Mouse (Mus musculus) embryonic fibroblast, embryonic 13.5 days (primary cell): Measurements from ENCODE around the gene Rgl1. TPM values are rescaled to one million over a fixed set of nuclear protein-coding genes. Genes with fewer than 3 reads are reported as not detected.

ENCODE experiments used
- H3K27ac ChIP-seq: 2 replicates; pipeline ENCODE4 v1.5.1; 2012; ENCODE audit warnings: low read length, control low read depth, inconsistent platforms; ENCODE audit not compliant: insufficient read depth
- H3K4me1 ChIP-seq: 2 replicates; pipeline ENCODE4 v1.6.1; 2011; ENCODE audit warnings: low read length; ENCODE audit not compliant: control insufficient read depth, insufficient read depth
- H3K4me3 ChIP-seq: 2 replicates; pipeline ENCODE4 v1.5.1; 2011; ENCODE audit warnings: mild to moderate bottlenecking, control low read depth, low read length; ENCODE audit not compliant: insufficient read depth
- CTCF ChIP-seq: IDR thresholded peaks from 2 replicates; pipeline ENCODE4 v1.5.1; 2011; ENCODE audit warnings: mild to moderate bottlenecking, control low read depth, low read length, moderate library complexity, borderline replicate concordance; ENCODE audit not compliant: insufficient read depth
- POLR2A ChIP-seq: IDR thresholded peaks from 2 replicates; pipeline ENCODE4 v1.6.1; 2011; ENCODE audit warnings: low read depth, mild to moderate bottlenecking, control low read depth, low read length, moderate library complexity
- polyA plus RNA-seq: library from polyadenylated mRNA; stranded (reverse); fragments of >200 nt; gene quantifications from 2 replicates; pipeline ENCODE4 v1.2.4, GENCODE M21; 2011; ENCODE audit warnings: low read depth; ENCODE audit not compliant: missing spikeins, insufficient read length

Gene Rgl1
- polyA plus RNA-seq, 1 experiment: 53.6 TPM

DNA sequence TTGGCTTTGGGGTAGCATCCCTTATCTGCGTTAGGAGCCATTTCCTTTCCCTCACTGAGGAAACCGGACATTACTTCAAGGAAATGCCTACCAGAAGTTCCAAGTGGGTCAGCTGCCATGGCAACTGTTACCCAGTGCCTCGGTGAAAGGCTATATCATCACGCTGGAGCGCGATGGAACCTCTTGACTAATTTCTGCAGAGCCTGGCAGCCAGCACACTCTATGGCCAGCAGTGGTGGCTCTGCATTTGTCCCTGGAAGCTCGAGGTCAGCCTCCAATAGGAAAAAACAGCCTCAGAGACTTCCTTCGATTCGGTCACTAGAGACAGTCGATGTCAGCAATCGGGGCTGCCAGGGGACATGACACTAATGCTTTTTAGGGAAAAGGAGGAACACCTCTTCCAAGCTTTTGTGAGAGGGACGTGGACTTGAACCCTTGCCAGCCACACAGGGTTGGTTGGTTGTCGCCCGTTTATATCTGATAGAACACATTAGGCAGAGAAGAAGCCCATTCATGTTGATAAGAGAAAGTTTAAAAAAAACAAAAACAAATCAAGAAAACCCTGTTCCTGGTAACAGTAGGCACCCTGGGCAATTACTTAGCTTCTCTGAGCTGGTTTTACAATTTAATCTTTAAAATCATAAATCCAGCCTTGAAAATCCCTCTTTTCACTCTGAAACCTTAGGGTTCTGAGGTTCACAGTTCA is 209.4 kb downstream of the Rgl1 start:
- Histone ChIP-seq H3K27ac (peak overlapping the region; percentile 86), H3K4me1 (peaks cover 34% of the 10 kb centered on the region), H3K4me3 (no peak overlapping the region)
- no peak for TF ChIP-seq POLR2A
- no peak for TF ChIP-seq CTCF

GRCm38 (mm10) chr1:152555944-152556573 is 210.1 kb downstream of the Rgl1 start:
- Histone ChIP-seq H3K4me3 (no peak overlapping the region), H3K27ac (peak overlapping the region; percentile 86), H3K4me1 (peaks cover 34% of the 10 kb centered on the region)
- TF ChIP-seq POLR2A: no peak
- no peak for TF ChIP-seq CTCF

DNA sequence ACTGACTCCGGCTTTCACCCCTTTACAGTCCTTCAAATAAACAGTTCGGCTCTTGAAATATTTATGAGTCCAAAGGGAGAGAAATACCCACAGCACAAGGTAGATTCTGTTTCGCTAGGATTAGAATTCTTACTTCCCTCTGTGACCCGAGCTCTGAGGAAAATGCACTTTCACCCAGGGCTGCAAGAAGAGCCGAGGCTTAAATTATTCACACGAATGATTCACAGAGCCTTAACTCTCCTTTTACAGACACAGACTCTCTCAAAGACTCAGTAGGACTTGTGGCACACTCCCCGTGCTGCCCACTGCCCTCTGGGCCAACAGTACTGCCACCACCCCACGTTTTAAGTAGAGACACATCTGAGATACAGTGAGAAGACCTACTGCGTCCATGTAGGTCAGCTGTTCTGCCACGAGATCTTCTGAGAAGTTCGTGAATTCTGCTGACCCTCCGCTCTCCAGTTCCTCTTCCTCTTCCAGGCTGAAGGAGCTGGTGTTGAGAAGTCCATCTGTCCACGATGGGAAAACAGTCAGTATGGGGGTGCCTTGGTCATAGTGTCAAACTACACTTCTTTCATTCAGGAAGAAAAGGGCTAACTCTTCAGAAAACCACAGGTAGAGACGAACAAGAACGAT is 212.1 kb downstream of the Rgl1 start:
- Histone ChIP-seq H3K4me1 (peaks cover 41% of the 10 kb centered on the region), H3K4me3 (no peak overlapping the region), H3K27ac (peak overlapping the region; percentile 43)
- no peak for TF ChIP-seq CTCF

GRCm38 (mm10) chr1:152550973-152551372 is 215.2 kb downstream of the Rgl1 start:
- Histone ChIP-seq H3K4me1 (peaks cover 36% of the 10 kb centered on the region), H3K27ac (peak overlapping the region; percentile 100), H3K4me3 (no peak overlapping the region)
- no peak for TF ChIP-seq POLR2A
- no peak for TF ChIP-seq CTCF

DNA sequence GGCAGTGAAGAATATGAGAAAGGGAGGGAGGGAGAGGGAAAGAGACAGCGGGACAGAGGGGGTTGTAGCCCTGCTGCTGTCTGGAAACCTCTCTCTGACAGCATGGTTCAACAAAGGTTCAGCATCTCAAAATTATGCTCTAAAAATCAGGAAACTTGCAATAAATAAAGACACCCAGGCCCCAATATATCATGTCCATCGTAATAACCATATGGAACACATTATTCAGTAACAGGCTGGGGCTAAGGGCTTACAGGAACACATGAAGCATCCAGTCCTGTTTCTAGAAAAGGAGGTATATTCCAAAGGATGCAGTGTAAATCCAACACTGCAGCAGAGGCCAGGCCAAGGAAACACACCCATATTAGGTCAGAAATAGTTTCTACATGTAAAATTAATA is 215.6 kb downstream of the Rgl1 start:
- Histone ChIP-seq H3K4me1 (peaks cover 33% of the 10 kb centered on the region), H3K4me3 (no peak overlapping the region), H3K27ac (peak overlapping the region; percentile 100)
- TF ChIP-seq POLR2A (no peak), CTCF (no peak)

GRCm38 (mm10) chr1:152549061-152549738 is 217.0 kb downstream of the Rgl1 start:
- Histone ChIP-seq H3K4me3 (no peak overlapping the region), H3K4me1 (peaks cover 27% of the 10 kb centered on the region), H3K27ac (peak overlapping the region; percentile 100)
- TF ChIP-seq CTCF (no peak), POLR2A (no peak)

DNA sequence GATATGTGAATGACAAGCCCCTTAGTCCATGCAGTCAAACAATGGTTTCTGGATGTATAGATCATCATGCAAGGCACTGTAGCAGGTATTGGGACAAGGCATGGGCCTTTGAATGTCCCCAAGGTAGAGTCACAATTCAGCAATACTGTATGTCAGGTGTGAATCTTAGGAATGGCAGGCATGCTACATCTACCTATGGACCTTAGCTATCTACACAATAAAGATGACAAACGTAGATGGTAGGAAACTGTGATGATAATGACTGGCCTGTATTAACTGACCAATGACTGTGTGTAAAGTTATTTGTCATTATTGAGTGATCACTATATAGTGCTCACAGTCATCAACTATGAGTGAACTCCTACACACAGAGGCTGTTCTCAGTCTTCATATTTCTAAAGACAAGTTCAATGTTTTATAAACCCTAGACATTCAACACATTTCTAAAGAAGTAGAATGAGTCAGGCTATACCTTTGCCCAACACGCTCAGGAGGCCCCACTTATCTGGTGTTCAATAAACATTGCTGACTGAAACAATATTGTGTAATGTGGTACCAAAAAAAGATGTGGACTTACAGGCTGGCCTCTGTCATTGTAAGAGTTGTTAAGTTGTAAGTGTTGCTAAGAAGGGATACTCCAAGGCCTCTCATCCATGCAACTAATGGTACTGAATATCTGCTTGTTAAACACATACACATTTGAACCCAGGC is 222.5 kb downstream of the Rgl1 start:
- Histone ChIP-seq H3K27ac (no peak overlapping the region), H3K4me1 (peaks cover 2% of the 10 kb centered on the region), H3K4me3 (no peak overlapping the region)
- TF ChIP-seq POLR2A (no peak), CTCF (no peak)

DNA sequence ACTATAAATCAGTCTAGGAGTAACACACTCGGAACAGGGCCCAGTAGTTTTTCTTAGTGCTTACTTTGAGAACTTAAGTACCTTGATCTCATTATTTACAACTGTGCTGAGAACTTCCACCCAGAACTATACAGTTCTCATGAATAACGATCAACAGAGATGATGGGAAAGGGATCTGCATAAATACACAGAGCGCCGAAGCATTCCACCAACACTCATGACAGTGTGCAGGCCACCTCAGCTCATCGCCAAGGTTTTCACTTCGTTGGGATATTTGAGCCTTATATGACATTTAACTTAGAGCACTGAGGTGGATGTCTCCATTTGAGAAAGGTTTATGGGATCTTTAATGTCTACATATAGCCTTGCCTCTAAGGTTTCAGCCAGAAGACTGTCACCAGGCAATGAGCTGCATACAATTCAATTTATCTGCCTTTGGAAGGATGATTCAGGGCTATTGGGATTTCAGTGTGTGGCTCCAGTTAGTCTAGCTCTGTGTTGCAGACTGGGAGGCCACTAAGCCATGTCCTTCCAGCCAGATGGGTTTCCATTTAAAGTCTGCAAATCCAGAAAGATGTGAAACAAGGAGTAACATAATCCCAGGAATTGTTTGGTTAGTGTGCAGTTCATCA is 223.3 kb downstream of the Rgl1 start:
- TF ChIP-seq CTCF (no peak), POLR2A (no peak)

More for the DNA sequence above, 223.3 kb downstream of the Rgl1 start:
- H3K4me1 ChIP-seq: no peaks in the 10 kb centered on the region; the same call in 1 of the 2 replicates
- no peak overlapping the region for H3K4me3 ChIP-seq
- no peak overlapping the region for H3K27ac ChIP-seq
